Mouse (Mus musculus) limb, embryonic 14.5 days (tissue): ENCODE data around the gene Celf2. TPM values are rescaled to one million over a fixed set of nuclear protein-coding genes. Genes with fewer than 3 reads are reported as not detected.
A peak's percentile ranks its signal among the peaks of the same experiment; 100 is the strongest.

Experiments
- ATAC-seq: fragments of 200-750 bp; cut with Nextera tagmentation; 2 replicates; pipeline ENCODE4 v1.8.0; 2017; ENCODE audit warnings: low read depth, moderate number of reproducible peaks, moderate TSS enrichment; ENCODE audit not compliant: low FRiP score
- DNase-seq: peaks from one replicate; pipeline ENCODE4 v3.0.0-alpha.2; 2015; ENCODE audit warnings: low spot score
- H3K27ac ChIP-seq: fragments of 300-500 bp; sonication (generic); replicated peaks from 2 replicates; pipeline ENCODE4 v1.5.1; 2014; ENCODE audit warnings: low read depth, mild to moderate bottlenecking, low read length, moderate library complexity, mixed read lengths
- H3K27me3 ChIP-seq: fragments of 300-500 bp; sonication (generic); 2 replicates; pipeline ENCODE4 v1.6.1; 2014; ENCODE audit warnings: low read length, mixed read lengths; ENCODE audit not compliant: control insufficient read depth, insufficient read depth
- H3K36me3 ChIP-seq: fragments of 300-500 bp; sonication (generic); 2 replicates; pipeline ENCODE4 v1.6.1; 2014; ENCODE audit warnings: mild to moderate bottlenecking, low read length, moderate library complexity, mixed read lengths; ENCODE audit not compliant: control insufficient read depth, insufficient read depth
- H3K4me1 ChIP-seq: fragments of 300-500 bp; sonication (generic); 2 replicates; pipeline ENCODE4 v1.6.1; 2014; ENCODE audit warnings: antibody characterized with exemption, low read length, mixed read lengths; ENCODE audit not compliant: control insufficient read depth, insufficient read depth
- H3K4me2 ChIP-seq: fragments of 300-500 bp; sonication (generic); replicated peaks from 2 replicates; pipeline ENCODE4 v1.6.1; 2014; ENCODE audit warnings: low read depth, mild to moderate bottlenecking, low read length, moderate library complexity; ENCODE audit not compliant: severe bottlenecking
- H3K4me3 ChIP-seq: fragments of 300-500 bp; sonication (generic); replicated peaks from 2 replicates; pipeline ENCODE4 v1.5.1; 2014; ENCODE audit warnings: low read length
- H3K9ac ChIP-seq: fragments of 300-500 bp; sonication (generic); 2 replicates; pipeline ENCODE4 v1.6.1; 2014; ENCODE audit warnings: mild to moderate bottlenecking, low read depth, low read length, moderate library complexity; ENCODE audit not compliant: severe bottlenecking
- H3K9me3 ChIP-seq: fragments of 300-500 bp; sonication (generic); 2 replicates; pipeline ENCODE4 v1.6.1; 2016; ENCODE audit warnings: low read length; ENCODE audit not compliant: control insufficient read depth
- POLR2A ChIP-seq: fragments of 200-500 bp; IDR thresholded peaks from 2 replicates; pipeline ENCODE4 v1.8.0; 2012; ENCODE audit warnings: inconsistent platforms, mild to moderate bottlenecking, moderate library complexity, borderline replicate concordance; ENCODE audit not compliant: insufficient read depth, insufficient read length; ENCODE audit errors: extremely low read depth
- WGBS: fragments of 180-500 bp; shearing (Covaris S2); extraction: QIAGEN DNeasy Blood & Tissue Kit; methylation state at CpG from one replicate; pipeline ENCODE4 v1.1.7; 2014; 5-methylcytosine and 5-hydroxymethylcytosine counted together
- polyA plus RNA-seq, 2 experiments: library from polyadenylated mRNA; depleted of rRNA in 1 of 2; stranded (reverse) in 1 of 2; unstranded in 1 of 2; fragments of >200 nt; fragmentation: Nextera tagmentation in 1 of 2; extraction: Ambion mirVana in 1 of 2; gene quantifications; 2 replicates each; pipeline versions ENCODE4 v1.2.1 to v1.2.3; 2012 to 2014

The Celf2 gene
- polyA plus RNA-seq, 2 experiments: 55.3 to 75.1 TPM

- WGBS: 74% methylated on average over 5 of the region's 5 CpGs
- no peak for TF ChIP-seq POLR2A
- ATAC-seq (no peak), DNase-seq (no peak)
- Histone ChIP-seq H3K36me3 (no peaks in the 10 kb centered on the region), H3K9ac (no peak overlapping the region), H3K27me3 (no peaks in the 10 kb centered on the region), H3K4me2 (no peak overlapping the region), H3K4me3 (no peak overlapping the region), H3K9me3 (no peaks in the 10 kb centered on the region), H3K27ac (no peak overlapping the region), H3K4me1 (no peaks in the 10 kb centered on the region)
These were observed 48.9 kb downstream of the Celf2 start for GRCm38 (mm10) chr2:7460329-7461056.

GRCm38 (mm10) chr2:7438721-7439282 is 70.6 kb downstream of the Celf2 start:
- Histone ChIP-seq H3K4me3 (no peak overlapping the region), H3K27ac (no peak overlapping the region), H3K4me1 (no peaks in the 10 kb centered on the region), H3K9me3 (no peaks in the 10 kb centered on the region), H3K4me2 (no peak overlapping the region), H3K9ac (no peak overlapping the region), H3K36me3 (no peaks in the 10 kb centered on the region), H3K27me3 (no peaks in the 10 kb centered on the region)
- WGBS: 80% methylated on average over 8 of the region's 8 CpGs
- TF ChIP-seq POLR2A: no peak
- DNase-seq (no peak), ATAC-seq (no peak)

GRCm38 (mm10) chr2:7426481-7426880 is 82.9 kb downstream of the Celf2 start:
- Histone ChIP-seq H3K36me3 (no peaks in the 10 kb centered on the region), H3K4me1 (no peaks in the 10 kb centered on the region), H3K27me3 (no peaks in the 10 kb centered on the region), H3K4me2 (no peak overlapping the region), H3K9ac (no peak overlapping the region), H3K4me3 (no peak overlapping the region), H3K9me3 (no peaks in the 10 kb centered on the region), H3K27ac (no peak overlapping the region)
- 72% methylated on average over 1 of the region's 1 CpGs for WGBS
- no peak for TF ChIP-seq POLR2A
- DNase-seq (no peak), ATAC-seq (no peak)

DNA sequence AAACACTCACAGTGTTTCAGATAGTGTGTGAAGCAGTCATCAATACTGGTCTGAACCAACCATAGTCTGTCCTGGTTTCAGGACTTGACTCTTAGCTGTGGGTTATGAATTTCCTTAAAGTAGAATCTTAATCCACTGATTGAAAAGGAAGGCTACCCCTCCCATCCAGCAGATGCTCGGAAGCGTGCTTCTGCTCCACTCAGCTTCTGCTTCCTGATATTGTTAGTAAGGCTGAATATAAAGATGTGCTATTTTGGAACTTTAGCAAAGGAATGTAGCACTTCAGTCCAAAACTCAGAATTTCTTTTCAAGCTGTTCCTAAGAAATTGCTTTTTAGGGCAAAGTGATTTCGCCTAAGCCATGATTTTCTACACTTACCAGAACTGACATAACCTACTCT is 108.8 kb downstream of the Celf2 start:
- TF ChIP-seq POLR2A: no peak
- DNase-seq (no peak), ATAC-seq (no peak)
- no peak overlapping the region for H3K27ac ChIP-seq
- H3K36me3 ChIP-seq: no peaks in the 10 kb centered on the region
- no peak overlapping the region for H3K4me2 ChIP-seq
- no peaks in the 10 kb centered on the region for H3K27me3 ChIP-seq
- H3K9me3 ChIP-seq: no peaks in the 10 kb centered on the region
- 76% methylated on average over 3 of the region's 3 CpGs for WGBS
- H3K9ac ChIP-seq: no peak overlapping the region
- H3K4me3 ChIP-seq: no peak overlapping the region
- no peaks in the 10 kb centered on the region for H3K4me1 ChIP-seq

GRCm38 (mm10) chr2:7395935-7396334 is 113.4 kb downstream of the Celf2 start:
- ATAC-seq (no peak), DNase-seq (no peak)
- H3K4me2 ChIP-seq: peak overlapping the region; percentile 38
- no peak for TF ChIP-seq POLR2A
- H3K36me3 ChIP-seq: no peaks in the 10 kb centered on the region
- H3K9ac ChIP-seq: no peak overlapping the region
- H3K27me3 ChIP-seq: no peaks in the 10 kb centered on the region
- no peaks in the 10 kb centered on the region for H3K4me1 ChIP-seq
- no peaks in the 10 kb centered on the region for H3K9me3 ChIP-seq
- no peak overlapping the region for H3K27ac ChIP-seq
- H3K4me3 ChIP-seq: peak overlapping the region; percentile 14; the same call in 1 of the 2 replicates
- WGBS: 36% methylated on average over 8 of the region's 8 CpGs
